Mouse (Mus musculus): ENCODE measurements around the gene Cpsf3.

Gene Cpsf3

GRCm38 (mm10) chr12:21284761-21285441, at the start of gene Cpsf3:
Cpsf3 (plus strand) TSS chr12:21285391.
- in situ Hi-C loops (cut with MboI; ENCODE audit: low sequenced_read_pairs), result no loop called here

- in situ Hi-C loops (cut with MboI; ENCODE audit: low sequenced_read_pairs), result no loop called here
These were observed 43.2 kb upstream of the Cpsf3 start for GRCm38 (mm10) chr12:21241965-21242364.

GRCm38 (mm10) chr12:21244375-21244960, 40.7 kb upstream of the Cpsf3 start:
- in situ Hi-C loops (cut with MboI; ENCODE audit: low sequenced_read_pairs), result no loop called here

GRCm38 (mm10) chr12:21247711-21248392, 37.3 kb upstream of the Cpsf3 start:
- in situ Hi-C loops (cut with MboI; ENCODE audit: low sequenced_read_pairs), result no loop called here

- in situ Hi-C loops (cut with MboI; ENCODE audit: low sequenced_read_pairs), result no loop called here
These were observed 24.5 kb upstream of the Cpsf3 start for GRCm38 (mm10) chr12:21260494-21261256.

- in situ Hi-C loops (cut with MboI; ENCODE audit: low sequenced_read_pairs), result no loop called here
These were observed 23.7 kb upstream of the Cpsf3 start for GRCm38 (mm10) chr12:21261521-21261920.

- in situ Hi-C loops (cut with MboI; ENCODE audit: low sequenced_read_pairs), result no loop called here
These were observed 21.9 kb upstream of the Cpsf3 start for GRCm38 (mm10) chr12:21263256-21263655.

- in situ Hi-C loops (cut with MboI; ENCODE audit: low sequenced_read_pairs), result no loop called here
These were observed 20.9 kb upstream of the Cpsf3 start for GRCm38 (mm10) chr12:21264241-21264640.

- in situ Hi-C loops (cut with MboI; ENCODE audit: low sequenced_read_pairs), result no loop called here
These were observed 20.2 kb upstream of the Cpsf3 start for GRCm38 (mm10) chr12:21264970-21265369.

- in situ Hi-C loops (cut with MboI; ENCODE audit: low sequenced_read_pairs), result no loop called here
These were observed 19.7 kb upstream of the Cpsf3 start for GRCm38 (mm10) chr12:21265501-21265900.

GRCm38 (mm10) chr12:21265946-21266783, 19.0 kb upstream of the Cpsf3 start:
- in situ Hi-C loops (cut with MboI; ENCODE audit: low sequenced_read_pairs), result no loop called here

- in situ Hi-C loops (cut with MboI; ENCODE audit: low sequenced_read_pairs), result no loop called here
These were observed 18.4 kb upstream of the Cpsf3 start for GRCm38 (mm10) chr12:21266784-21267098.

GRCm38 (mm10) chr12:21268083-21268616, 17.0 kb upstream of the Cpsf3 start:
- in situ Hi-C loops (cut with MboI; ENCODE audit: low sequenced_read_pairs), result no loop called here

- in situ Hi-C loops (cut with MboI; ENCODE audit: low sequenced_read_pairs), result no loop called here
These were observed 10.7 kb upstream of the Cpsf3 start for GRCm38 (mm10) chr12:21274446-21274845.

GRCm38 (mm10) chr12:21277352-21277864, 7.8 kb upstream of the Cpsf3 start:
- in situ Hi-C loops (cut with MboI; ENCODE audit: low sequenced_read_pairs), result no loop called here

GRCm38 (mm10) chr12:21285508-21286242, 484 bp downstream of the Cpsf3 start:
- in situ Hi-C loops (cut with MboI; ENCODE audit: low sequenced_read_pairs), result no loop called here

GRCm38 (mm10) chr12:21286243-21286622, 1.0 kb downstream of the Cpsf3 start, which contains the start of gene Itgb1bp1:
Itgb1bp1 (minus strand) TSS chr12:21286284.
- in situ Hi-C loops (cut with MboI; ENCODE audit: low sequenced_read_pairs), result no loop called here

GRCm38 (mm10) chr12:21286712-21287650, 1.8 kb downstream of the Cpsf3 start:
- in situ Hi-C loops (cut with MboI; ENCODE audit: low sequenced_read_pairs), result no loop called here
